Mouse (Mus musculus) B cell, adult 2 months (primary cell): ENCODE data around the gene Nme9.

Experiments used
- DNase-seq, 2 experiments: peaks; one replicate each; pipeline ENCODE4 v3.0.0; 2022

The Nme9 gene

GRCm38 (mm10) chr9:99437031-99437764 lies 14.1 kb upstream of the Nme9 start, which contains the start of gene Mras:
TSS of gene Mras (minus strand) at chr9:99437381.
- DNase-seq = no peak

DNA sequence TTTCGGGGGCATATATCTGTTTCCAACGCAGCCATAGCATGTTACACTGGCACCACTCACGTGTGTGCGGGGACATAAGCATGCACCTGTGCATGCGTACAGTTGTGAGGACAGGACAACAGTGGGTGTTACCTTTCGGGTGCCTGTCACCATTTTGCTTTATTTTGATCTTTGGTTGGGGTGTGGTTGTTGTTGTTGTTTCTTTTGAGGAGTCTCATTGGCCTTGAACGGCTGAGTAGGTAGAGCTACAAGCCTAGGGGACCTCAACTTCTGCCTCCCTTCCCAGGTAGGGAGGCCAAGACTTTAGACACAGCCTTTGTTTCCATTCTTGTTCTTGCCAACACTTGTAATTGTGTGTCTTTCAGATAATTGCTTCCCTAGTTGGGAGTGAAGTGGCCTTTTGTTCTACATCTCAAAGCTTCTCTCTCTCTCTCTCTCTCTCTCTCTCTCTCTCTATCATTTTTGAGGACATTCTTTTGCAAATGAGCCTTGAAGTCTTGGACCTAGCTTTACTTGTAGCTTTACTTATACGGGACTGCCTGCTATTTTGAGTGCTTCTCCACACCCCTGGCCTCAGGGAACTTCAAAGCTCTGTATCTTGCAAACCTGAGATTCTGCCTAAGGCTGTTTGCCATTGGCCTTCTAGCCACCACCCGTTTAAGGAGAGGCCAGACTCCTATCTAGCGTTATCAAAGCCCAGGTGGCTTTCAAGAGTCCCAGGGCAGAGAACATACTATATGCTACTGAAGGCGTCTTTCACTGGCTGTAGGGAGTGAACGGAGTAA lies 13.3 kb upstream of the Nme9 start:
- DNase-seq = no peak

DNA sequence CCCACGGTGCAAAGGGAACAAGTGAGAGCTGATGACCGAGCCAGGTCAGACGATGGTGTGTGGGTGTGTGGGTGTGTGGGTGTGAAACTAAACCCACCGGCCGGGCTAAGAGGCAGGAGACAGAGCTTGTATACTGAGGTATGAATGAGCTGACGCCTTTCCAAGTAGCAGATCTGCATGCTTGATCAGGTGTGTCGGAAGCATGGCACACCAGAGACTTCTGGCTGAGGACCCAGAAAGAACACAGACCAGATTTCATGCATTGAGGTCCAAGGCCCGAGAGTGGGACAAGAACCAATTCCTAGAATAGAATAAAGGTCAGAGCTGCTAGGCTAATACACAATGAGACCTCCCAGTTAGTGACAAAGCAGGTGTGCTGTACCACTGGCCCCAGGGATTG lies 12.2 kb upstream of the Nme9 start:
- DNase-seq = no peak

GRCm38 (mm10) chr9:99440941-99441340 lies 10.3 kb upstream of the Nme9 start:
- DNase-seq = no peak

GRCm38 (mm10) chr9:99441647-99442433 lies 9.4 kb upstream of the Nme9 start:
- no peak for DNase-seq

DNA sequence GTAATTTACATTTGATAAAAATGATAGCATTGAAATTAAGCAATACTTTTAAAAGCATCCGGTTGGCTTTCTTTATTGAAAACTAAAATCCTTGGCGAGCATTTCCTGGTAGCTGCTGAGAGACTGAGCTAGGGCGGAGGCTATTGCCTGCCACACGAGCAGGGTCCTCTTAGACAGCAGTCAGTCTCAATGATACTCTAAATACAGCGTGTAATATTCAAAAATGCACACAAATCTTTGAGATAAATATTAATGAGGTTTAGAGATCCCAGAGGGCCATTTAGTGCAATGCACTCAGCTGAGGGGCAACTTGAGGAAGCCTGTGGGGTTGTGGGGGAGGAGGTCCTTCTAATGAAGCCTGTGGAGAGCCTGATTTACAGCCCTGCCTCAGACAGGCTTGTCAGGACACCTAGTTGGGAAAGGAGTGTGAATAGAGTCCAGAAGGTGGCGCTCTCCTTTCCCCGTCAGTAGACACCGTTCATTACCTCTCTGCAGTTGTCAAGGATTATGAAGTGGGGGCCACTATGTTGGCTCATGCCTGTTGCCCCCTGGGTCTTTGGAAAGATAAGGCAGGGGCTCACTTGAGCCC lies 6.6 kb upstream of the Nme9 start:
- no peak for DNase-seq

DNA sequence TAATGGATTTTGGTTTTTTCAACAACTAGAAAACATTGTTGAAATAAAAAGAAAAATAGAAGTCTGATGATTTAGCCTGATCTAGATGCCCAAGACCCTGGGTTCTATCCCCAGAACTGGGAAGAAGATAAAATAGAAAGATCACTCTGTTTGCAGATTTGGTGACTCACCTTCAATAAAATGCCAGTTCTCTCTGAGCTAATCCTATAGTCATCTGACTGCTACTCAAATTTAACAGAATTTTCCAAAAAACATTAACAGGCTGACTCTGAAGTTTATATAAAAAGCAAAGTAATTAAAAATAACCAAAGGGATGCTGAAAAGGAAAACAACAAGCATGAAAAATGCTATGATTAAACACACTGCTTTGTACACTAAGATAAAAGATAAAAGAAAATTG lies 5.0 kb upstream of the Nme9 start:
- no peak for DNase-seq

DNA sequence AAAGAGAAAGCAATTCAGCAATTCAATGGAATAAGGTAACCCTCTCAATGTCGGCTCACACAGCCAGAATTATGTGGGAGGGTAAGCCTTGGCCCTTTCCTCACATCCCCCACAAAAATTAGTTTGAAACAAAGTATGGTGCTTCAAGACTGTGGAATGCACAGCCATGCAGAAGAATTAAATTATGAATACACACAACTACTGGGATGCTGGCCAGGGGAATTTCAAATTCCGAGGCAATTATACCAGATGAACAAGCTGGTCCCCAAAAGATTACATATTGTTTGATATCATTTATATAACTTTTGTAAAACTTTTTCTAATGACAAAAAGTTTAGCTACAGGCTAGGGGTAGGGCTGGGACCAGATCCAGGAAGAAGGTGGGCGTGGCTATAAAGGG lies 4.0 kb upstream of the Nme9 start:
- no peak for DNase-seq

- peak in 1 of 2 experiments; percentile 14 for DNase-seq
These were observed 1.2 kb upstream of the Nme9 start for GRCm38 (mm10) chr9:99449886-99450647.

GRCm38 (mm10) chr9:99454211-99454610 lies 2.9 kb downstream of the Nme9 start:
- no peak for DNase-seq

GRCm38 (mm10) chr9:99458529-99459208 lies 7.4 kb downstream of the Nme9 start:
- peak; percentile 60 to 67 for DNase-seq

- no peak for DNase-seq
These were observed 8.5 kb downstream of the Nme9 start for GRCm38 (mm10) chr9:99459730-99460129.

DNA sequence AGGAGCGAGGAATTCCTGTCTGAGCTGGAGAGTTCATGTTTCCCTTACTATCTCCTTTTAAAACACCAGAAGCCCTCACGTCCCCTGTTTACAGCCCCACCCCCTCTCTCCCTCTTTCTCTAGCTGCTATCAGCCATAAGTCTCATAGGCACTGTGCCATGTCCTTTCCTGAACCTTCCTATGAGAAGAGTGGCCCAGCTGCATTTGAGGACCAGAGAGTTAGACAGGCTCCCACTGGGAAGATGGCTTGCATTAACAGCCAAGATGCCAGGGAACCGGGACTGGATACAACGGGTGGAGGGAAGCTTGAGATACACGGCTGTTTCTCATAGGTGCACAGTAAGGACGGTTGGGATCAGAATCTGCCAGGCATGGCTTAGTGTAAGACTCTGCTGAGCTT lies 13.6 kb downstream of the Nme9 start:
- no peak for DNase-seq

- no peak for DNase-seq
These were observed 17.3 kb downstream of the Nme9 start for GRCm38 (mm10) chr9:99468572-99468971.

GRCm38 (mm10) chr9:99469681-99470273 lies 18.5 kb downstream of the Nme9 start:
- DNase-seq = peak; percentile 14 to 24

- DNase-seq = no peak
These were observed 19.2 kb downstream of the Nme9 start for GRCm38 (mm10) chr9:99470347-99471092.

GRCm38 (mm10) chr9:99471334-99471733 lies 20.1 kb downstream of the Nme9 start:
- no peak for DNase-seq

- no peak for DNase-seq
These were observed 28.0 kb downstream of the Nme9 start for GRCm38 (mm10) chr9:99479181-99479711.

DNA sequence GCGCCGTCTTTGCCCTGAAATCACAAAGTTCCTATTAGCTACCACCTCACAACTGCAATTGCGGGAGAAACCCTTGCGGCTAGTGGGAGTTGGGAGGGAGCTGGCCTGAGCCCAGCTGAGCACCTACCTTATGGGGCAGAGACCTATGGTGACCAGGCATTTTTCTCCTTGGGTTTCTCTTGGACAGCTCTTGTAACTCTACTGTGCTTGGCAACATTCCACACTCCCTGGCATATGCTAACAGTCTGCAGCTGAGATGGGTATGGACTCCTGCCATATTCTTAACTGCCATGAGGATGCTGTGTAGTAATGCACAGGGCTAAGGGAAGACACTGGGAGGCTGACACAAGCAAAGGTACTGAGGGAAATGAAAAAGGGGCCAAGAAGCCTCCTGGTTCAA lies 29.5 kb downstream of the Nme9 start:
- DNase-seq = no peak

DNA sequence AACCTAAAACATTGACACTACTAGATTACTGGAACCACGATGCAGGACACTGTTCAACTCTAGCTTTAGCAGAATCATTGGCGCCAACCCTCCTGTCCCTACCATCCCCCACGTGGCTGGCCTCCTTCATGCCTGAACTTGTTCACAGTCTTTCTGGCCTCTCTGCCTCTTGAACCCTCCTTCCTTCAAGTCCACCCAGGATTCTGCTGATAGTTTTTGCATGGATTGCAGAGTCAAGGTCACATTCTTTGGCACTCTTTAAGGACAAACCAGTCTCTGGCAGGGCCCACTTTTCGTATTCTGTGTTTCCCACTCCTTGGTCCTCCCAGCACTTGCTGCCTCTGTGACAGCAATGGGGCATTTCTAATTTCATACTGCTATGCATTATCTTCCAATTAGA lies 31.9 kb downstream of the Nme9 start:
- no peak for DNase-seq
